Mouse (Mus musculus) heart, postnatal 0 days (tissue): ENCODE data around the gene Gm45716.

Experiments used
- CTCF ChIP-seq: IDR thresholded peaks from 2 replicates; pipeline ENCODE4 v1.5.1; 2016; ENCODE audit warnings: antibody characterized with exemption, control low read depth, low read depth
- EP300 ChIP-seq: IDR thresholded peaks from 2 replicates; pipeline ENCODE4 v1.6.1; 2016; ENCODE audit warnings: antibody characterized with exemption, low read depth

- TF ChIP-seq CTCF (no peak), EP300 (no peak)
Observed at GRCm38 (mm10) chr11:90256833-90257525, 69.5 kb downstream of the Gm45716 start.
